Mouse (Mus musculus): ENCODE results near the gene Oxa1l. TPM values are rescaled to one million over a fixed set of nuclear protein-coding genes. Genes with fewer than 3 reads are reported as not detected.
"Not testable (repeated sequence)": the region's sequence is repeated elsewhere in the genome, so short reads cannot be mapped to it uniquely, and the experiment has no call there.

The Oxa1l gene
- 10 to 100 TPM; 49.1 to 54.6 TPM for total RNA-seq (2021)
- long read RNA-seq, experiment 1, transcript Oxa1l-201 (10 exons, 2,538 nt): major isoform, 39 of 58 reads
- long read RNA-seq, experiment 1, partial matches to known transcripts: 14 of 58 reads
- long read RNA-seq, experiment 1, other reads (novel, unspliced or antisense): 5 of 58 reads
- long read RNA-seq, experiment 2, transcript Oxa1l-201 (10 exons, 2,538 nt): major isoform, 38 of 58 reads
- long read RNA-seq, experiment 2, partial matches to known transcripts: 20 of 58 reads
- long read RNA-seq, experiment 2, other reads (novel, unspliced or antisense): 0 of 58 reads

- DNase-seq: peak; percentile 95
- peak within 1 kb of the TSS; percentile 91 for H3K27ac ChIP-seq
- H3K4me3 ChIP-seq: peak within 1 kb of the TSS; percentile 96
- intact Hi-C loops (cut with DNase I): loop anchor here (2.0 to 10.0 kb wide), 3 partner anchors 67 to 154 kb away; partner anchors contain the start of genes Mrpl52 and Prmt5
- peak; percentile 37 for TF ChIP-seq CTCF (IDR thresholded peaks at IDR 0.05)
Measured at GRCm38 (mm10) chr14:54360577-54361340, at the start of gene Oxa1l. Gene Oxa1l (plus strand): TSS chr14:54360834.

GRCm38 (mm10) chr14:54311763-54312162, 48.9 kb upstream of the Oxa1l start:
- H3K27ac ChIP-seq: no peak overlapping the region
- intact Hi-C loops (cut with DNase I): no loop called here
- no peak overlapping the region for H3K4me3 ChIP-seq
- no peak for TF ChIP-seq CTCF (IDR thresholded peaks at IDR 0.05)
- DNase-seq: no peak

GRCm38 (mm10) chr14:54321556-54322376, 38.9 kb upstream of the Oxa1l start:
- intact Hi-C loops (cut with DNase I): no loop called here
- no peak for DNase-seq
- Histone ChIP-seq H3K27ac (no peak overlapping the region), H3K4me3 (no peak overlapping the region)
- TF ChIP-seq CTCF (IDR thresholded peaks at IDR 0.05): no peak

- Histone ChIP-seq H3K27ac (no peak overlapping the region), H3K4me3 (no peak overlapping the region)
- no peak for TF ChIP-seq CTCF (IDR thresholded peaks at IDR 0.05)
- no peak for DNase-seq
- intact Hi-C loops (cut with DNase I): no loop called here
Measured at GRCm38 (mm10) chr14:54324486-54324885, 36.1 kb upstream of the Oxa1l start.

- no peak for DNase-seq
- Histone ChIP-seq H3K27ac (no peak overlapping the region), H3K4me3 (no peak overlapping the region)
- peak; percentile 39 for TF ChIP-seq CTCF (IDR thresholded peaks at IDR 0.05)
- intact Hi-C loops (cut with DNase I): no loop called here
Measured at GRCm38 (mm10) chr14:54328548-54328947, 32.1 kb upstream of the Oxa1l start.

- no peak for TF ChIP-seq CTCF (IDR thresholded peaks at IDR 0.05)
- H3K27ac ChIP-seq: no peak overlapping the region
- intact Hi-C loops (cut with DNase I): no loop called here
- DNase-seq: no peak
- H3K4me3 ChIP-seq: no peak overlapping the region
Measured at GRCm38 (mm10) chr14:54329201-54329600, 31.4 kb upstream of the Oxa1l start.

GRCm38 (mm10) chr14:54331178-54331577, 29.5 kb upstream of the Oxa1l start:
- intact Hi-C loops (cut with DNase I): no loop called here
- no peak for TF ChIP-seq CTCF (IDR thresholded peaks at IDR 0.05)
- Histone ChIP-seq H3K4me3 (no peak overlapping the region), H3K27ac (no peak overlapping the region)
- DNase-seq: no peak

- H3K4me3 ChIP-seq: no peak overlapping the region
- intact Hi-C loops (cut with DNase I): no loop called here
- H3K27ac ChIP-seq: no peak overlapping the region
- no peak for TF ChIP-seq CTCF (IDR thresholded peaks at IDR 0.05)
- no peak for DNase-seq
Measured at GRCm38 (mm10) chr14:54332176-54333074, 28.2 kb upstream of the Oxa1l start.

- H3K27ac ChIP-seq: no peak overlapping the region
- intact Hi-C loops (cut with DNase I): no loop called here
- H3K4me3 ChIP-seq: no peak overlapping the region
- TF ChIP-seq CTCF (IDR thresholded peaks at IDR 0.05): no peak
- DNase-seq: no peak
Measured at GRCm38 (mm10) chr14:54333452-54334189, 27.0 kb upstream of the Oxa1l start.

GRCm38 (mm10) chr14:54340836-54341235, 19.8 kb upstream of the Oxa1l start:
- no peak for DNase-seq
- no peak overlapping the region for H3K27ac ChIP-seq
- TF ChIP-seq CTCF (IDR thresholded peaks at IDR 0.05): no peak
- intact Hi-C loops (cut with DNase I): no loop called here
- H3K4me3 ChIP-seq: no peak overlapping the region

GRCm38 (mm10) chr14:54341807-54342206, 18.8 kb upstream of the Oxa1l start:
- DNase-seq; H3K4me3 ChIP-seq; H3K27ac ChIP-seq; intact Hi-C loops (cut with DNase I): not testable (repeated sequence)

- intact Hi-C loops (cut with DNase I); DNase-seq; H3K4me3 ChIP-seq; H3K27ac ChIP-seq: not testable (repeated sequence)
Measured at GRCm38 (mm10) chr14:54350773-54351541, 9.7 kb upstream of the Oxa1l start.
